Mouse (Mus musculus) frontal cortex, postnatal 10 days (tissue): Measurements from ENCODE around the gene Rab3a.
A peak's percentile ranks its signal among the peaks of the same experiment; 100 is the strongest.

Experiments
- DNase-seq, 2 experiments: peaks; one replicate each; pipeline ENCODE4 v3.0.0; 2022; ENCODE audit warnings: low spot score in 2 of 2, mixed read lengths in 1 of 2

Rab3a gene

GRCm38 (mm10) chr8:70774740-70775139, 20.3 kb downstream of the Rab3a start:
- no peak for DNase-seq

GRCm38 (mm10) chr8:70775227-70775626, 20.7 kb downstream of the Rab3a start:
- no peak for DNase-seq

GRCm38 (mm10) chr8:70775851-70776495, 21.5 kb downstream of the Rab3a start:
- DNase-seq = peak in 1 of 2 experiments; percentile 65

- peak; percentile 97 to 99 for DNase-seq
Measured at GRCm38 (mm10) chr8:70776496-70777444, 22.3 kb downstream of the Rab3a start, which contains the start of gene Pik3r2. TSS of gene Pik3r2 (minus strand) at chr8:70776713.

- no peak for DNase-seq
Measured at GRCm38 (mm10) chr8:70780093-70780492, 25.6 kb downstream of the Rab3a start.

GRCm38 (mm10) chr8:70786291-70787050, 32.0 kb downstream of the Rab3a start:
- no peak for DNase-seq

GRCm38 (mm10) chr8:70787051-70787445, 32.6 kb downstream of the Rab3a start:
- DNase-seq = no peak

- peak in 1 of 2 experiments; percentile 48 for DNase-seq
Measured at GRCm38 (mm10) chr8:70787941-70788667, 33.6 kb downstream of the Rab3a start.

GRCm38 (mm10) chr8:70789046-70789445, 34.6 kb downstream of the Rab3a start:
- DNase-seq = no peak

GRCm38 (mm10) chr8:70790846-70791245, 36.4 kb downstream of the Rab3a start:
- peak in 1 of 2 experiments; percentile 49 for DNase-seq

GRCm38 (mm10) chr8:70791294-70791701, 36.8 kb downstream of the Rab3a start:
- no peak for DNase-seq

- DNase-seq = peak; percentile 95 to 96
Measured at GRCm38 (mm10) chr8:70791975-70792691, 37.7 kb downstream of the Rab3a start.

- DNase-seq = no peak
Measured at GRCm38 (mm10) chr8:70792700-70793099, 38.2 kb downstream of the Rab3a start.

GRCm38 (mm10) chr8:70794215-70794614, 39.7 kb downstream of the Rab3a start:
- no peak for DNase-seq

GRCm38 (mm10) chr8:70795370-70795769, 40.9 kb downstream of the Rab3a start:
- DNase-seq = no peak

GRCm38 (mm10) chr8:70796403-70797080, 42.1 kb downstream of the Rab3a start:
- DNase-seq = peak; percentile 55 to 64

- DNase-seq = peak; percentile 86 to 91
Measured at GRCm38 (mm10) chr8:70797081-70798070, 42.9 kb downstream of the Rab3a start.

GRCm38 (mm10) chr8:70798281-70798680, 43.8 kb downstream of the Rab3a start:
- DNase-seq = peak in 1 of 2 experiments; percentile 47

GRCm38 (mm10) chr8:70800648-70801047, 46.2 kb downstream of the Rab3a start:
- DNase-seq = no peak
